Mouse (Mus musculus) limb, embryonic 12.5 days (tissue): ENCODE data around the gene Pcsk6. TPM values are rescaled to one million over a fixed set of nuclear protein-coding genes. Genes with fewer than 3 reads are reported as not detected.
A peak's percentile ranks its signal among the peaks of the same experiment; 100 is the strongest.

Source experiments
- ATAC-seq: fragments of 200-750 bp; cut with Nextera tagmentation; 2 replicates; pipeline ENCODE4 v1.8.0; 2017; ENCODE audit warnings: low read depth, moderate TSS enrichment; ENCODE audit not compliant: insufficient number of reproducible peaks, insufficient read depth, low FRiP score, low TSS enrichment
- H3K27ac ChIP-seq: fragments of 300-500 bp; sonication (generic); 2 replicates; pipeline ENCODE4 v1.5.1; 2016; ENCODE audit warnings: mild to moderate bottlenecking, moderate library complexity
- H3K27me3 ChIP-seq: fragments of 300-500 bp; sonication (generic); 2 replicates; pipeline ENCODE4 v1.6.1; 2016; ENCODE audit warnings: mild to moderate bottlenecking, moderate library complexity
- H3K36me3 ChIP-seq: fragments of 300-500 bp; sonication (generic); 2 replicates; pipeline ENCODE4 v1.6.1; 2016; ENCODE audit warnings: mild to moderate bottlenecking, moderate library complexity
- H3K4me1 ChIP-seq: fragments of 300-500 bp; sonication (generic); replicated peaks from 2 replicates; pipeline ENCODE4 v1.6.1; 2016
- H3K4me2 ChIP-seq: fragments of 300-500 bp; sonication (generic); 2 replicates; pipeline ENCODE4 v1.6.1; 2016; ENCODE audit warnings: mild to moderate bottlenecking, moderate library complexity
- H3K4me3 ChIP-seq: fragments of 300-500 bp; sonication (generic); replicated peaks from 2 replicates; pipeline ENCODE4 v1.5.1; 2016; ENCODE audit warnings: mild to moderate bottlenecking
- H3K9ac ChIP-seq: fragments of 300-500 bp; sonication (generic); replicated peaks from 2 replicates; pipeline ENCODE4 v1.6.1; 2016; ENCODE audit warnings: mild to moderate bottlenecking, moderate library complexity
- H3K9me3 ChIP-seq: fragments of 300-500 bp; sonication (generic); 2 replicates; pipeline ENCODE4 v1.6.1; 2016; ENCODE audit warnings: mild to moderate bottlenecking, moderate library complexity
- WGBS: fragments of 180-500 bp; shearing (Covaris S2); methylation state at CpG from one replicate; pipeline ENCODE4 v1.1.7; 2016; 5-methylcytosine and 5-hydroxymethylcytosine counted together
- polyA plus RNA-seq: library from polyadenylated mRNA; unstranded; fragments of >200 nt; fragmentation: Nextera tagmentation; extraction: Ambion mirVana; gene quantifications from 2 replicates; pipeline ENCODE4 v1.2.1, GENCODE M21; 2016

The Pcsk6 gene
- polyA plus RNA-seq, 1 experiment from 2014 or later = 6.1 TPM

GRCm38 (mm10) chr7:65881290-65881688 is 19.8 kb downstream of the Pcsk6 start:
- no peak overlapping the region for H3K4me3 ChIP-seq
- H3K9ac ChIP-seq = no peak overlapping the region
- peak overlapping the region; percentile 45; the same call in 1 of the 2 replicates for H3K27ac ChIP-seq
- H3K4me1 ChIP-seq = peaks cover 11% of the 10 kb centered on the region
- peak overlapping the region; percentile 45 for H3K4me2 ChIP-seq
- 27% methylated on average over 12 of the region's 12 CpGs for WGBS
- no peaks in the 10 kb centered on the region for H3K36me3 ChIP-seq
- no peaks in the 10 kb centered on the region for H3K27me3 ChIP-seq
- no peaks in the 10 kb centered on the region for H3K9me3 ChIP-seq
- ATAC-seq = no peak

- Histone ChIP-seq H3K4me2 (no peak overlapping the region), H3K36me3 (no peaks in the 10 kb centered on the region), H3K9me3 (no peaks in the 10 kb centered on the region), H3K27ac (no peak overlapping the region), H3K4me1 (peaks cover 18% of the 10 kb centered on the region), H3K4me3 (no peak overlapping the region), H3K9ac (no peak overlapping the region), H3K27me3 (no peaks in the 10 kb centered on the region)
- WGBS = 79% methylated on average over 4 of the region's 4 CpGs
- no peak for ATAC-seq
These were observed 23.4 kb downstream of the Pcsk6 start for GRCm38 (mm10) chr7:65884928-65885327.

DNA sequence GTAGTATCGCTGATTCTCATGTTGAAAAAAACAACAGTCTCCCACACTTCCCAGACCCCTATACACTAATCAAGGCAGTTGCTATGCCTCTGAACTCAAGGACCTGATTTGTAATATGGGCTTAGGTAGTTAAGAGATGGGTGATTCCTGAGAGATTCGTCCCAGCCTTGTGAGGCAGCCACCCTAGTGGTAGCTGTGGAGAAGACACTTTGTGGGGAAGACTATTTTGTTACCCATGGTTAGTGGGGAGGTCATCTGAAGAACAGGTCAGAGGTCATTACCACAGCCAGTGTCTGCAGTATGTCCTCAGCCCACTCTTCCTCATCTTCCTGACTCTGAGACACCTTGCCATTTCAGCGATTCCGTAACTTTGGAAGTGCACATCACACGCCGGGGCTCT is 24.3 kb downstream of the Pcsk6 start:
- Histone ChIP-seq H3K9me3 (no peaks in the 10 kb centered on the region), H3K27me3 (no peaks in the 10 kb centered on the region), H3K4me2 (no peak overlapping the region), H3K9ac (no peak overlapping the region), H3K4me1 (peaks cover 19% of the 10 kb centered on the region), H3K27ac (no peak overlapping the region), H3K36me3 (no peaks in the 10 kb centered on the region), H3K4me3 (no peak overlapping the region)
- no peak for ATAC-seq
- 93% methylated on average over 6 of the region's 6 CpGs for WGBS

DNA sequence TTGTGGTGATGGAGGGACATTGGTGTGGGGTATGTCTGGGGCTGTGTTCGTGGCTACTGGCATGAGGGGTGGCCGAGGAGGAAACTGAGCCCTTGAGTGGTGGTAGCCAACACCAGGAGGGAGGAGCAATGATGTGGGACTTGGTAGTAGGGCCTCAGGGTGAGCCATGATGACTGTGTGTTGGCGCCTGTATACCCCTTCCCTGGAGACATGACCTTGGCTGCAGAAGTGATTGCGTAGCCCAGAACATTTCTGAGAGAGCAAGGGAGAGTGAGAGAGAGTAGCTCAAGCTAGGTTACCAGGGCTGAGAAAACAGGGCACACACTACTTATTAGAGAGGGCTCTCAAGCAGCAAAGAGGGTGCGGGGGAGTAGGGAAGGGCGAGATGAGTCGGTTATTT is 30.3 kb downstream of the Pcsk6 start:
- 88% methylated on average over 7 of the region's 7 CpGs for WGBS
- ATAC-seq = no peak

DNA sequence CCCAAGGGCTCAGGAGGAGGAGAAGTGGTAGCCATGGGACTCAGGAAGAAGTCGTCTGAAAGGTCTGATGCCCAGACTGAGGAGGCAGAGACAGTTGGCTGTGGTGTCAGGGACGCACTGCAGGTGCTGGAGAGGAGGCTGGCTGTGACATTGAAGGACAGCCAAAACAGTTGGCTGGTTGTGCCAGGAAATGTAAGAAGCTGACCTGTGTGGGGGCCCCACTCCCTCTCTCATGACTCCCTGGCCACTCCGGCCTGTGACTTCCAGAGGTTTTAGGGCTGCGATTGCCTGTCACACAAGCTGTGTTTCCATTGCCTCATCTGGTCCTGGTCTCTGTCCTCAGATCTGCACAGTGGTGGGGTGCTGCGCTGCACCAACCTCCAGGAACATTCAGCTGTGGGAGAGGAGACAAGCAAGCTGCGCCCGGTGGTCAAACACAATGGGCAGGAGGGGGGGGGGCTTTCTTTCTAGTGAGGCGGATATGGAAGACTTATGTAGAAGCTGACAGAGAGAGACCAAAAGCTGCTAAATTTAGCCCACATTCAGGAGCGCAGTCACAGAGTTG is 30.8 kb downstream of the Pcsk6 start:
- Histone ChIP-seq H3K4me3 (no peak overlapping the region), H3K4me1 (peaks cover 10% of the 10 kb centered on the region), H3K9me3 (no peaks in the 10 kb centered on the region), H3K36me3 (no peaks in the 10 kb centered on the region), H3K9ac (no peak overlapping the region), H3K27ac (no peak overlapping the region), H3K27me3 (no peaks in the 10 kb centered on the region), H3K4me2 (no peak overlapping the region)
- ATAC-seq = no peak
- 79% methylated on average over 9 of the region's 9 CpGs for WGBS

More for the DNA sequence above, 30.3 kb downstream of the Pcsk6 start:
- Histone ChIP-seq H3K27ac (no peak overlapping the region), H3K4me1 (peaks cover 10% of the 10 kb centered on the region), H3K9me3 (no peaks in the 10 kb centered on the region), H3K36me3 (no peaks in the 10 kb centered on the region), H3K9ac (no peak overlapping the region), H3K4me3 (no peak overlapping the region), H3K27me3 (no peaks in the 10 kb centered on the region), H3K4me2 (no peak overlapping the region)

DNA sequence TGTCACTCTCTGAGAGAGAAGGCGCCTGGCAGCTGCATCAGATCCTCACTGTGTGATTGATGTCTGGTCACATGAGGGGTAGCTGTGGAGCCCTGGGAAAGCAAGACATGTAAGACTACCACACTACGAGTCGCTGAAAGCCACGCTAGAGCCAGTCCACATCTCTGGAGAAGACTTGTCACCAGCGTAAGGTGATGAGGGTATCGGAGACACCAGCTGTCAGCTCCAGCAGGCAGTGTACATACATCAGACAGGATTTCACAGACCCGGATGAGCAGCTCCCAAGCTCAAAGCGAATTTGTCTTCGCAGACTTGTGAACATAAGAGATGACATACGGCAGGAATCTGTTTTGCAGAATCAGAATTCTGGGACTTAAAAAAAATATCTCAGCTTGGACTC is 32.0 kb downstream of the Pcsk6 start:
- peaks cover 10% of the 10 kb centered on the region for H3K4me1 ChIP-seq
- H3K4me3 ChIP-seq = no peak overlapping the region
- H3K9me3 ChIP-seq = no peaks in the 10 kb centered on the region
- no peaks in the 10 kb centered on the region for H3K27me3 ChIP-seq
- no peak overlapping the region for H3K9ac ChIP-seq
- ATAC-seq = no peak
- H3K36me3 ChIP-seq = no peaks in the 10 kb centered on the region
- H3K27ac ChIP-seq = no peak overlapping the region
- WGBS = 85% methylated on average over 10 of the region's 10 CpGs
- H3K4me2 ChIP-seq = no peak overlapping the region

DNA sequence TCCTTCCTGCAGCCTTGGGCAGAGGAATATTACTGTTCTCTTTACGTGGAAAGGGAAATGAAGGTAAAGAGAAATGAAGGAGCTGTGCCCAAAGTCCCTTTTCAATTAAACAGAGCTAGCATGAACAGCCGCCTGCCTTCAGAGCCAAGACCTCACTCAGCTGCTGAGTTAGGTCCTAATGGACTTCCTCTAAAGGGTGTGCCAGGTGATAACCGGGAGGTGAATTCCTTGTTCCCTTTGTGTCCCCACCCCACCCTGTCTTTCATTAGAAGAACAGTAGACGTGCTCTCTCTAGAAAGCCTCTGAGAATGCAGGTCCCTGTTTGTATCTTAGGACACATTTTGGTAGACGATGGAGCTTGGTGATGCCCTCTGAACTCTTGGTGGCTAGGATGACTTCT is 33.7 kb downstream of the Pcsk6 start:
- ATAC-seq = no peak
- Histone ChIP-seq H3K9ac (no peak overlapping the region), H3K4me2 (no peak overlapping the region), H3K27ac (no peak overlapping the region), H3K4me3 (no peak overlapping the region), H3K27me3 (no peaks in the 10 kb centered on the region), H3K9me3 (no peaks in the 10 kb centered on the region), H3K36me3 (no peaks in the 10 kb centered on the region), H3K4me1 (no peaks in the 10 kb centered on the region)
- 75% methylated on average over 5 of the region's 5 CpGs for WGBS

DNA sequence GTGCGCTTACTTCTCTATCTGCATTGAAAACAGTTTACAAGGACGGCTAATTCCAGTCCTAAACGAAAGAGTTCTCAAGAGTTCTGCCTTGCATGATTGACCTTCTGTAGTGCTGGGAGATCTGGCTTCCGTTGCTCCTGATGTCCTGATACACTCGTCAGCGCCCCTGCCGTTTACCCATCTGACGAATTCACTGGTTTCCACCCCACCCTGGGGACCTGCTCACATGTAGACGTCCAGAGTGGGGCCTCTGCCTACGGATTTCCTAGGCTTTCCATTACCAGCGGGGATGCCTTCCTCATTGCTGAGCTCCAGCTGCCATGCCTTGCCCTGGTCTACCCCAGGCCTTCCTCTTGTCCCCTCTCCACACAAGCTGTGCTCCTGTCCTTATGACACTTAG is 39.7 kb downstream of the Pcsk6 start:
- Histone ChIP-seq H3K4me2 (no peak overlapping the region), H3K27me3 (no peaks in the 10 kb centered on the region), H3K9ac (no peak overlapping the region), H3K9me3 (no peaks in the 10 kb centered on the region), H3K27ac (peak overlapping the region; percentile 50; the same call in 1 of the 2 replicates), H3K4me3 (no peak overlapping the region), H3K4me1 (peaks cover 29% of the 10 kb centered on the region), H3K36me3 (no peaks in the 10 kb centered on the region)
- WGBS = 78% methylated on average over 11 of the region's 11 CpGs
- no peak for ATAC-seq

DNA sequence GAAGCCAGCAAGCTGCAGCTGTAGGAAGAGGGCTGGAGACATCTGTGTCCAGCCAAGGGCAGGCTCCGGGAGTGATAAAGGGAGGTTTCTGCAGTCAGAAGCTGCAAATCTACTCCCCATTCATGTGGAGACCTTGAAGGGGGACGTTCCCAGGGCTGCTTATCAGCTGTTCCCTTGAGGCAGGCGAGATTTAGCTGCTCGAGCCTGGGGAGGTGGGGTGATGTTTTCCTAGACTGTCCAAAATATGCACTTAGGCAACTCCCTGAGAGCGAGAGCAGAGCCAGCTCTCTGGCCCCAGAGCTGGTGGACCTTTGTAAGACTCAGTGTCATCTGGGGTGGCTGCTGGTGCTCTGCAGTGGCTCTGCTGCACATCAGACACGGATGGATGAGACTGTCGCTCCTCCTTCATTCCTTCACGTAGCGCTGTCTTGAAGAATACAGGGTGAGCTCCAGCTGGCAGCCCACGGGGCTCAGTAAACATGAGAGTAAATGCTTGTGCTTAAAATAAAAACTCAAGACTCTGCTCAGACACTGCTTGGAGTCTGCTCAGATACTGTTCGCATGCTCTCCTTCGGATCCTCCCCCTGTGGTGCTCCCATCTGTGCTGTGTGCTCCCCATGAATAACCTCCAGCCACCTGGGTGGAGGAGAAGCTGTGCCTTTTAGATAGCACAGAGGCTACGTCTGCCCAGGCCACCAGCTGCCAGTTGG is 41.1 kb downstream of the Pcsk6 start:
- no peak overlapping the region for H3K9ac ChIP-seq
- ATAC-seq = no peak

GRCm38 (mm10) chr7:65903456-65903855 is 41.9 kb downstream of the Pcsk6 start:
- no peaks in the 10 kb centered on the region for H3K36me3 ChIP-seq

More for the DNA sequence above, 41.1 kb downstream of the Pcsk6 start:
- Histone ChIP-seq H3K4me2 (no peak overlapping the region), H3K27ac (peak overlapping the region; percentile 67), H3K27me3 (no peaks in the 10 kb centered on the region), H3K4me3 (no peak overlapping the region), H3K4me1 (peaks cover 29% of the 10 kb centered on the region), H3K36me3 (no peaks in the 10 kb centered on the region), H3K9me3 (no peaks in the 10 kb centered on the region)
- WGBS = 50% methylated on average over 13 of the region's 13 CpGs

DNA sequence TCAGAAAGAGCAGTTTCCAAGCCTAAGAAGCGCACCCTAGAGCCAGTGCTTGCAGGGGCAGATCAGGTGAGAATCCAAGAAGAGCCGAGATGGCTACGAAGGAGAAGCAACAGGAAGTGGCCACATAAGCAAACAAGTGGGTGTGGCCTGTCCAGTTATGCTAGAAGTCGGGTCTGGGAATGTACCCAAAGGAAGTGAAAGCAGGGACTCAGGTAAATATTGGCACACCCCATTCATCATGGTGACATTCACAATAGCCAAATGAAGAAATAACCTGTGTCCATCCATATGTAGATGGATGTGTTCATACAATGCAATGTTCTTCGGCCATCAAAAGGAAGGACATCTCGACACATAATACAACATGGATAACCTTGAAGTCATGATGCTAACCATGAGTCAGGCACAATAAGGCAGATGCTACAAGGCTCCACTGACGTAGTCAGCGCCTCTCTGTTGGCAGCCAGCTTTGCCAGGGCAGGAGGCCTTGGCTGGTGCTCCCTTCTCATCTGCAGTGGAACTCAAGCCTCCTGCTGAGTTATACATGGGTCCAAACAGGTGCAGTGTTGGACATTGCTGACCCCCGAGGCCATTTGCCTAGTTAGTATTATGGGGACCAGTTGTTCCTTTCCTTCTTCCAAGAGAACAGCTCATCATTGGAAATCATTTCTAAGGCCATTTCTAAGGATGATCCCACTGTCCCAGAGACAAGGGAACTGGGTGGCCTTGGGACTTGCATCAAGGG is 45.2 kb downstream of the Pcsk6 start:
- Histone ChIP-seq H3K4me1 (peaks cover 26% of the 10 kb centered on the region), H3K27me3 (no peaks in the 10 kb centered on the region), H3K9me3 (no peaks in the 10 kb centered on the region), H3K9ac (no peak overlapping the region), H3K27ac (no peak overlapping the region), H3K4me3 (no peak overlapping the region), H3K36me3 (no peaks in the 10 kb centered on the region), H3K4me2 (no peak overlapping the region)
- no peak for ATAC-seq
- WGBS = 86% methylated on average over 9 of the region's 9 CpGs

More at GRCm38 (mm10) chr7:65903456-65903855, 41.9 kb downstream of the Pcsk6 start:
- no peaks in the 10 kb centered on the region for H3K9me3 ChIP-seq
- no peak overlapping the region for H3K4me3 ChIP-seq
- no peaks in the 10 kb centered on the region for H3K27me3 ChIP-seq
- no peak overlapping the region for H3K9ac ChIP-seq
- peaks cover 32% of the 10 kb centered on the region for H3K4me1 ChIP-seq
- ATAC-seq = no peak
- no peak overlapping the region for H3K27ac ChIP-seq
- H3K4me2 ChIP-seq = no peak overlapping the region
- 80% methylated on average over 6 of the region's 6 CpGs for WGBS
